Mouse (Mus musculus): ENCODE data around the gene Kcne4. TPM values are rescaled to one million over a fixed set of nuclear protein-coding genes. Genes with fewer than 3 reads are reported as not detected.
"Not testable (repeated sequence)": the region's sequence is repeated elsewhere in the genome, so short reads cannot be mapped to it uniquely, and the experiment has no call there.

Gene Kcne4
- total RNA-seq (2022) = 1 to 10 TPM in 2 of 4 experiments, under 1 TPM in 2; 0.59 to 1.4 (median 0.92) TPM

DNA sequence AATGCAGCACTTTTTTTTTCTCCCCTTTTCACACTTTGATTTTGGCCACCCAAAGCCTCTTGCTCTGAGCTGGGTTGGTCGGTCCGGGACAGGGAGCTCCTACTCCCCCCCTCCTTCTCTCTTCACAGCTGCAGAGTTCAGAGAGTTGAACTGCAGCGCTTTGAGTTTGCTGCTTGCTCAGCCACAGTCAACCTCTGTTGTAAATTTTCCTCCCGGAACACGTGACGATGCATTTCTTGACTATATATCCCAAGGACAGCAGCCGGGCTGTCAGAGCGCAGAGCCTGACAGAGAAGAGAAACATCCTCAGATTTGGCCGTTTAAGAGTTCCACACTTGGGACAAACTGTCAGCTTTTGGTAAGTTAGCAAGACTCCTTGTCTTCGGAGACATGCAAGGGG lies at the start of gene Kcne4:
TSS of gene Kcne4 (plus strand) at position 120 of the 400 bp plus-strand sequence.
- DNase-seq (ENCODE audit: low spot score in 2 of 2) = no peak

DNA sequence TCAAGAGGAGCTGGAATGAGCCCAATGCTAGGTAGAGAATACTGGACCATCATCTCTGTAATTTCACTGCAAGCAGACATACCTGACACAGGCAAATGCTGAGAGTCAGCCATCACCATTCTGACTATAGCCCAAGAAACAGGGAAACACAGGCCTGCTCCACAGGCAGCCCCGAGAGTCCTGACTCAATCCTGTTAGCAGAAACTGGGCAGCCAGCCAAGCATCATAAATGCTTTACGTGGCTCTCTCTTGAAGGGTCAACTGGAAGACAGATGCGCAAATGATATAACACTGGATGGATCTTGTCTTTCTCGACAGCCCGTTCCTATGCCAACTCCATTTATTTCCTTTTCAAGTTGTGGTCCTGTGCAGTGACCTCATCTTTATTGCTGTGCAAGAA lies 34.7 kb upstream of the Kcne4 start:
- DNase-seq (ENCODE audit: low spot score in 2 of 2) = no peak

DNA sequence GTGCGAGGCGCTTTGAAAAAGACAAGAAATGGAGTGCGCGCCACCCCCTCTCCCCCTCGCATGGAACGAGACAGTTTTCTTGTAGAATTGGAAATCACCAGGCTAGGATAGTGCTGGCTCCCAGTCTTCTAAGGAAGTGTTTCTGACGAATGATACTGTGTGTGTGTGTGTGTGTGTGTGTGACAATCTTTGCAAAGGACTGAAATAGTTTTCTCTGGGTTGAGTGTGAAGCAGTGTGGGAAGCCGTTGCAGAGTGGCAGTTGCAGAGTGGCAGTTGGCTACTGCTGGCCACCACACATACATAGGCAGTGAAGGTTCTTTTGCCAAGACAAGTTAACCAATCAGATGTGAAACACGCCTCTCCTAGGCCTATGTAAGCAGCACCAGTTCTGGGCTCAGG lies 31.6 kb upstream of the Kcne4 start:
- not testable (repeated sequence) for DNase-seq (ENCODE audit: low spot score in 2 of 2)

DNA sequence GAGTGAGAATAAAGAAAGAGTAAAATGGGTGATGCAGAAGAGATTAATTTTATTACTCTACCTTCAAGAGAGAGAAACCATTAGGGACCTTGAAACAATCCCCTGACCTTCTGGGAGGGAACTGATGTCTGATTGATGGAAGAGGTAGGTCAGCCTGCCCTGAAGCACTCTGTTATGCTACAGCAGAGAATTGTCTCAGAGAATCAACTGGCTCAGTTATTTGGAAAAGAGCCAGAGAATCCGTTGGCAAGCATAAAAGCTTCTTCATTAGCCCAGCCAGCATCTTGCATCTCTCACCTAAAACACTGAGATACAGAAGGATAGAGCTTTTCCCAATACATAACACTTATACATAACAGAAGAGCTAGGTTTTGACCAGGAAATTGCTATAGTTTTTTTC lies 26.8 kb upstream of the Kcne4 start:
- no peak for DNase-seq (ENCODE audit: low spot score in 2 of 2)

DNA sequence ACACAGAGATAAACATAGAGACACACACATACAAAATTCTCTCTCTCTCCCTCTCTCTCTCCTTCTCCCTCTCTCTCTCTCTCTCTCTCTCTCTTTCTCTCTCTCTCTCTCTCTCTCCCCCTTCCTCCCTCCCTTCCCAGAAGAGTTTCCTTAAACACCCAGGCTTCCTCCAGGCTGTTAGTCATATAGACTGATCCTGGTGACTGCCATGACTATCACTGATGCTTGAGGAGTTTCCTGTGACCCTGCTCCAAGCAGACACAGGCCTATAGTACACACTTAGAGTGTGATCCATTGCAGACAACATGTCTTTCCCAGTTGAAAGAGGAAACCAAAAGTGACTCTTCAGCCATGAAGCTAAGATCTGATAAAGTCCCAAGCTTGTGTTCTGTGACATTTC lies 9.1 kb upstream of the Kcne4 start:
- DNase-seq (ENCODE audit: low spot score in 2 of 2) = no peak

DNA sequence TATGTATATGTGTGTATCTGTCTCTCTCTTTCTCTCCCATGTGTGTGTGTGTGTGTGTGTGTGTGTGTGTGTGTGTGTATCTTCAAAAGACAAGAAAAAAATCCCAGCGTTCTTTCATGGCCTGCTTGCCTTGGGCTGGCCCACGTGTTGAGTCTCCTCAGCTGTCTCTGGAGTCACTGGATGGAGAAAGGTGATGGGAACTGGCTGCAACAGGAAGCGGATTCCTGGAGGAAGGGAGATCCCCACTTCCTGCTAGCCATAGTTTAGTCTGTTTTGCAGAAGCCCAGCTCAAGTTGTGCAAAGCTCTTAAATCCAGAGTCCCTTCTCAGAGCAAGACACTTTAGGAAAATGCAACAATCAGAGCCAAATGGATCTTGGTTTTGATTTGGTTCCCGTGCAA lies 6.7 kb upstream of the Kcne4 start:
- DNase-seq (ENCODE audit: low spot score in 2 of 2) = no peak

DNA sequence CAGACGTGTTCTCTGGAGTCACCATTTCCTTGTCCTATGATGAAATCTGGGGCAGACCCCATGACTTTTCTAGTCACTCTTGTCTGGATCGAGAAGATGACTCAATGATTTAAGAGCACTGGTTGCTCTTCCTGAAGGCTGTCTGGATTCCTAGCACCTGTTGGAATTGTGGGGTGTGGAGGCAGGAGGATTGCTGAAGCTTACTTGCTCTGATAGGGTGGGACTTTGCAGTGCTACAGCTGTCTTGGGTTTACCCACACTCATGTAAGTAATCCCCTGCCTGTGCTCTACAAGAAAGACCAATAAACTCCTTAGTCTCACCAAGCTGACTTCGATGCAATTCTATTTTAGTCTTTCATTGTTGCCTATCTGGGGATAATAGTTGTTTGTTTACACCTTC lies 5.7 kb upstream of the Kcne4 start:
- no peak for DNase-seq (ENCODE audit: low spot score in 2 of 2)

DNA sequence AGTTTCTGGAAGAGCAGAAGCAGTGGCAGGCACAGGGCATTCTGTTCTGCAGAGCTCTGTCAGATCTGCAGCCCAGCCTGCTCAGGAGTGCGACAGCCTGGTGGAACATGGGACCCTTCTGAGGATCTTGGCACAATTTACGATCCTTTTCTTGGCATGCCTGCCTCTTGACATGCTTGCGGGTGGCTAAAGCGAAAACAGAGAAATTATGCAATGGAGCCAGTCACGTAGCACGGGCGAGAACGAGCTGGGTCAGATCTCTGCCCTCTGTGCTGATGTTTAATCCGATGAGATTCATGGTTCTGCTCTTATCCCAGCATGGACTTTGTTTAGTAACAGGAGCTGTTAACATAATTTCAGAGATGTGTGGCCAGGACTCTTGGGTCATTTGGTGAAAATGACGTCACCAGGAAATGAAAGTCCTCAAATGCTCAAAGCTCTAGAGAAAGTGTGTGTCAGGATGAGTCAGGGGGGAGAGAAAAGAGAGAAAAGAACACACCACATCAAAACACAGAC lies 4.5 kb upstream of the Kcne4 start:
- no peak for DNase-seq (ENCODE audit: low spot score in 2 of 2)

DNA sequence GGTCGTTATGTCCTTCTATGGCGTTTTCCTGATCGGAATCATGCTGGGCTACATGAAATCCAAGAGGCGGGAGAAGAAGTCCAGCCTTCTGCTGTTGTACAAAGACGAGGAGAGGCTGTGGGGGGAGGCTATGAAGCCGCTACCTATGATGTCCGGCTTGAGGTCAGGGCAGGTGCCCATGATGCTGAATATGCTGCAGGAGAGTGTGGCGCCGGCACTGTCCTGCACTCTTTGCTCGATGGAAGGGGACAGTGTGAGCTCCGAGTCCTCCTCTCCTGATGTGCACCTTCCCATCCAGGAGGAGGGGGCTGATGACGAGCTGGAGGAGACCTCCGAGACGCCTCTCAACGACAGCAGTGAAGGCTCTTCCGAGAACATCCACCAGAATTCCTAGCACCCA lies 1.2 kb downstream of the Kcne4 start:
- no peak for DNase-seq (ENCODE audit: low spot score in 2 of 2)

DNA sequence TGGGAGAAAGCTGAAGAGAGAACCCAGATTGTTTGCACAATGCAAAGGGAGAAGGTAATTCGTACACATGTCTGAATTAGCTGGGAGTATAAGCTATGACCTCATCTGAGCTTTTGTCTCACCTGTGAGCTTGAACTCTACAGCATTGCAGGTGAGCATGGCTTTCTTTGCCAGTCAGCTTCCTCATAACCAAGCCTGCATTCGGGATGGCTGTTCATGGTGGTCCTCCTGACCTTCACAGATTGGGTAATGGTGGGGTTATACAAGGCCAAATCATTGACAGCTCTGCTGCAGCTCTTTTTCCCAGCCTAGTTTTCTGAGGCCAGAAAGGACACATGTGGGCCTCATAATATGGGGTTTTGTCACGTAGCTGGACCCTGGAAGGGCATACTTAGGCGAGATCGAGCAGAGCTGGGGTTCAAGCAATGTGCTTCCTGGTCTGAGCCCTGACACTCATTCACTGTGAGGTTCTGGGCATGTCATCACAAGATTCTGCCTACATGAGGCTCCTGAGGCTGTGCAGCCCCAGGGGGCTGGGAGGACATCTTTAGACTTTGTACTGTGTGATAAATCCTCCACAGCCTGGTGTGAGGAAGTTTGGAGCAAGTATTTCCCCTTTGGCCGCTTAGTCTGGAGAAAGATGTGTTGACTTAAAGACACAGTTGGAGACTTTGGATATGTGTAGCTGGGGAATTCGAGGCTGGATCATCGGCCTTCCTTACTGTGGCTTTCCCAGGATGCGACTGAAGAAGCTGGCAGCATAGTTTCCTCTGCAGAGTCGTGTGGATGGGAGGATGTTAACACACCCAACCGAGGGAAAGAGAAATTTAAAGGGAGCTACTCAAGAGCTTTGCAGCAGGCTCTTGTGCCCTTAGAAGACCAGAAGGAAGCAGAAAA lies 2.3 kb downstream of the Kcne4 start:
- no peak for DNase-seq (ENCODE audit: low spot score in 2 of 2)

DNA sequence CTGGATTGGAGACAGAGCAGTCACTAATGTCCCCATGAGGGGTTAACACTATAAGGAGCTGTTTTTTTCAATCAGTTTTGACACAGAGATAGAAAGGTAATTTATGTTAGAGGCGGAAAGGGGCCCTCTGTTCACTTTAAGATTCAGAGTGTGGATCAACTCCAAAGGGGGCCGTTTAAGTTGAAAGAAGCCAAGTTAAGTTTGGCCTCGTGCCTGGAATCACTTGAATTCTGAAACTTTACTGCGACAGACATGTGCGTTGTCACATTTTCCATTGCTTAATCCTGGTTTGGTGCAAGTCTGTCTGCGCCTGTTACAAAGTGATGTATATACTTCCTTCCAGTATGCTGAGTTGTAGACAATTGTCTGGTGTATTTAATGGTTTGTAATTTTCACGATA lies 3.0 kb downstream of the Kcne4 start:
- no peak for DNase-seq (ENCODE audit: low spot score in 2 of 2)

DNA sequence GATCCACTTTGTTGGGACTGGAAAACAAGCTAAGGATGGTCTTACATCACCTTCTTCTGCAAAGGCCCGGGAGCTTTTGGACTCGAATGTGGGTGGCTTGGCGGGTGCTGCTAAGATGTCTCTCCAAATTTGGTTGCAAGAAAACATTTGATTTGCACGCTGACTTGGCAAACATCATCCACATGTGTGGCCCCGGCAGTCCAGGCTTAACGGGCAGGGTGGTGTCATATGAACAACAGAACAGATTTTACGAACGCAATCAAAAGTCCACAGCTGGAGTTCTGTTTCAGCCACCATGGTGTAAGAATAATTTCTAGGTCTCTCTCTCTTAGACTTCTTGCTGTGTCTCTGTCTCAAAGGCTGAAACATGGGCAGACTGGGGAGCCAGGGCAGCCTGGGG lies 3.6 kb downstream of the Kcne4 start:
- no peak for DNase-seq (ENCODE audit: low spot score in 2 of 2)

DNA sequence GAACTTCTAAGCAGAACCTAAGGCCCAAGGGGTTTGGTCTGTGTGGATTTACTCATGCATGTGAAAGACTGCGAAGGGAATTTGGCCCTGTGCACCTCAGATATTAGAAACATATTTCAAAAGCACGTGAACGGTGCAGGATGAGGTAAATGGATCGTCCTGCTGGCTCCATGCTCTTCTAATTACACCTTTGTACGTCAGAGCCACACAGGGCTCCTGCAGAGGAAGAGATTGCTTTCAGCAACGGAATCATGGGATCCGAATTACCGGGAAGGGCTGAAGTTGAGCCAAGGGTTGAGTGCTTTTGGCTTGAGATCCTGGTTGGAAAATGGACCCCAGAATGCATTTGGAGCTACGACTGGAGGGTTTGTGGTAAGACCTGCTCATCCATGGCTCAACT lies 4.6 kb downstream of the Kcne4 start:
- no peak for DNase-seq (ENCODE audit: low spot score in 2 of 2)

DNA sequence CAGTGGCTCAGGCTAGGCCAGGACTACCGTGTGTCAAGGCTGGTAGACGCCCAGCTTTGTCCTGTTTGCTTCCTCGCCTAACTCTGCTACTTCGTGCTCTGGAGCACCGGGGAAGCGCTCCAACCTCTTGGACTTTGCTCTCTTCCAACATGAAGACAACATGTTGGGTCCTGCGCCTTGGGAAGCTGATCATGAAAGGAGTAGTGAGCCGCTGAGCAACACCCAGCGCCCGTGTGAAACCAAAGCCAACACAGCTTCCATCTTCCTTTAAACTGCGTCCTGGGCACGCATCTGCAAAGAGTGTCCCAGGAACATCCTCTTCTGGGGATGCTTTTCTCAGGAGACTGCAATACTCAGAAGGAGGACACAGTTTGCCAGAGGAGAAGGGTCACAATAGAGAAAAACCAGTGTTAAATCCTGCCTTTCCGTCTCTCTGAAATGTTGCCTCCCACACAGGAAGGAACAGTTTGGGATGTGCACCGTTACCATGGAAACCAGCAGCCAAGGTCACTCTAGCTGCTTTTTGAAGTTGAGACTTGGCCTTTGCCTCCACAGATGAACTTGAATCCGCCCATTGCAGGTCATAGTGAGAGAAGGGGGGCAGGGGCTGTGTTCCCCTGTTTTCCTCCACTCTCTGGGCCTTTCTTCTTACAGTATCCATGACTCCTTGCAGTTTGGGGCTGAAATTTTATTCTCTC lies 5.3 kb downstream of the Kcne4 start:
- DNase-seq (ENCODE audit: low spot score in 2 of 2) = no peak

DNA sequence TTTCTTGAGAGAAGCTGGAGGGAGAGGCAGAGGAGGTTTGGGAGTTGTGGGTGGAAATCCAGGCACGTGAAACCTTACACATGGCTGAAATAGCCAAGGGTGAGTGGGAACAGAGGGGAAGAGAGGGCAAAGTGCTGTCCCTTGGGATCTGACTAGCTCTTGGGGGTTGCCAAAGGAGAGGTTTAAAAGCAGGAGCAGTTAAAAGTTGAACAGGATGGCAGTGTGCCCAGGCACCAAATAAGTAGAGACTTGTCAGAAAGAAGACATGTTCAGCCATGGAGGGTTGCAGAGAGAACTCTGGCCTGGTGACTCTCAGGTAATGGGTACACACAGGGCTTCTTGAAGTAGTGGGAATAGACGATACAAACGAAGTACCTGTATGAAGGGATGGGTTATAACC lies 8.7 kb downstream of the Kcne4 start:
- no peak for DNase-seq (ENCODE audit: low spot score in 2 of 2)

DNA sequence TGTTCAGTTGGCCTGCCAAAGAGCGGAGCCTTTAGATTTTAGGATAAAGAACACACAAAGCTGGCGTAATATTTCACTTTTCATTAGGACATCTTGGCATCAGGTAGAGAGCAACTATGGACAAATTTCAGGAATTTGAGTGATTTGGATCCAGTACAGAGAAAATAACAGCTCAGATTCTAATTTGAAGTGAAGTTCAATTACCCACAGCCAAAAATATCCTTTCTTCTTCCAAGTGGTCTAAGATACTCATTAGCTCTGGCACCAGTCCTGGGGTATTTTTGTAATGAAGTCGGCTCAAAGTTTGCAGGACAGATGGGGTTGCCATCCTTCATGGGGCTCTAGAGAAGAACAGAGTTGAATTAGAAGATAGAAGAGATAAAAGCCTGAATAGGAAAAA lies 21.9 kb downstream of the Kcne4 start:
- DNase-seq (ENCODE audit: low spot score in 2 of 2) = no peak

DNA sequence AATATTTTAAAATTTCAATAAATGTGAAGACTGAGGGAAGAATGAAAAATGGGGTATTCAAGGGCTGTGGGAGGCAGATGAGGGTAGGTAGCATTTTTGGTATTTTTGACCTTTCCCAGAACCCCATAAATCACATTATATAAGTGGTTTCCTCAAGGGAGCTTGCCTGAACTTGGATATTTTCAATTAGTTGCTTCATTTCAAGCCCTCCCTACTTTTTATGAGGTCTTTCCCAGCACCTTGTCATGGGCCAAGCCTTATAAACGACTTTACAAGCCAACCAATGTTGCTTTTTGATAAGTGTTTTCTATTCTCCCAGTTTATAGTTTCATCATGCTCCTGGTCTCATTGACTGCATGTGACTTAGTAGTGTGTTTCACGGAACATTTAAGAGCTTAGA lies 24.2 kb downstream of the Kcne4 start:
- no peak for DNase-seq (ENCODE audit: low spot score in 2 of 2)

DNA sequence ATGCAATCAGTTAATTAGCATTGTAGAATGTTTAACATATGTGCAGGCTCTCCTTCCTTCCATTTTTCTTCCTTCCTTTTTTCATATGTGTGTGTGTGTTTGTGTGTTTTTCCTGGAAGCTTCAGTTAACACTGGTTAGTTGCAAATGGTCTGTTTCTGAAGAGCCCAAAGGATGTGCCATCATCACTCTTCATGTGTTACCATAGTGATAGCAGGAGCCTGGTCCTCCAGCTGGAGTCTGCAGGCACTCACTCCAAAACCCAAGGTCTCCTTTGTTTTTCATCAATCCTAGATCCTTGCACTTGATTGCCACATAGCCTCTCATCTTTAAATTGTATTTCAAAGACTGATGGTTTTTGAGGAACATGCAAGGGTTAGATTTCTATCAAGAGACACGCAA lies 29.1 kb downstream of the Kcne4 start:
- no peak for DNase-seq (ENCODE audit: low spot score in 2 of 2)

DNA sequence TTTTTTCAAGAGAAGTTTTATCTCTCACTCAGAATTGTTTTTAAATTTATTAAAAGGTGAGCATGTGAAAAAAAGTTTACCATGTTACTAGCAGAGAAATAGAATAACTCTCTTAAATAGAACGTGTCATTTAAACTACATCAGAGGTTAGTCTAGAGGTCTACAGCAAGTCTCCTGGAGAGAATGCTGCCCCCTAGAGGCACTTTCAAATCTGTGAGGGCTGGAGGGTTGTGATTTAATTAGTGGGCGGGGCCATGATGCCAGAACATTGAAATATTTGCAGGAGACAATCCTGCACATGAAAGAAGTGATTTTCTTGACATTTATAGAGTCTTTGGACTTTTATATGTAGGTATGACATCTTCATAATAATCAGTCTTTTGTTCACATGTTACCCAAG lies 29.9 kb downstream of the Kcne4 start:
- peak in 1 of 2 experiments; percentile 37 for DNase-seq (ENCODE audit: low spot score in 2 of 2)

DNA sequence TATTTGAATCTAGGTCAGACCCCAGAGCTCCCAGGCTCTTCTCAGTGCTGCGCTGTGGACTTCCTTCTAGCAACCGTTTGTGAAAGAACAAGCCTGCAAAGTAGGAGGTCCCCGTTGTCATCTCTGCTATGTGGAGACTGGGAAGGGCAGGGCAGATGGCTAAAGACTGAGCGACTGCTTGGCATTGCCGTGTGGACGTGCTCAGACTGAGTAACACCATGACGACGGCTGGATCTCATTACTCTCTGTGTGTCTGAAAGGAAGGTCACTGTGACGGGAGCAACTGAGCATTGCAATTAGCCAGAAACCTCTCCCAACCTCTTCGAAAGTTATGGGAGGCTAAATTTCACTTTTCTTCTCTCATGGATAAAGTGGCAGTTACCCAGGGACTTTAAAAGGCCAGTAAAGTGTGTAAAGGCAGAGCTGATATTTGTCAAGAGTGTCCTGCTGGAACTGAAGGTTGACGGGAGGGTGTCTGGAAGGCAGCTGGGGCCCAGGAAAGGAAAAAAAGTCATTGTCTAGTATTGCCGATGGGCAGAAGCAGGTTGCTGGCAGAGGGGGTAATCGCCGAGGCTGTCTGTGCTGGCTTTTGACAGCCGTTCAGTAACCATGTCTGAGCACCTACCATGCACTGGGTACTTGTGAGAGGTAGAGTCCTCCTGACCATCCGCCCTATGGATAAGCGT lies 36.0 kb downstream of the Kcne4 start:
- DNase-seq (ENCODE audit: low spot score in 2 of 2) = peak; percentile 20 to 34

DNA sequence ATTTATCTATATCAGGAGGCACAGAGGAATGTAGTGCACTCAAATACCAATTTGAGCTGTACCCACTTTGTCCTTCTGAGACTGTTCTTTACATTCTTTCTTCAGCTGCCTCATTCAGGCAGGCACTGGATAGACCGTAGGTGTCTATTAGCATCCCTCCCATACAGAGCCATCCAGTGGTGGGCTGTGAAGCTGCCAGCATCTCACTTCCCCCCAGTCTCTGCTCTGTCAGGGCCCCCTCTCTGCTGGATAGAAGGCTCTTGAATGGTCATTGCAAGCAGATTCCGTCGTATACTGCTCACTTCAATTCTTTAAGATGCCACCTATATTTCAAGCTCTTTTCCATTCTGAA lies 36.5 kb downstream of the Kcne4 start:
- DNase-seq (ENCODE audit: low spot score in 2 of 2) = no peak

DNA sequence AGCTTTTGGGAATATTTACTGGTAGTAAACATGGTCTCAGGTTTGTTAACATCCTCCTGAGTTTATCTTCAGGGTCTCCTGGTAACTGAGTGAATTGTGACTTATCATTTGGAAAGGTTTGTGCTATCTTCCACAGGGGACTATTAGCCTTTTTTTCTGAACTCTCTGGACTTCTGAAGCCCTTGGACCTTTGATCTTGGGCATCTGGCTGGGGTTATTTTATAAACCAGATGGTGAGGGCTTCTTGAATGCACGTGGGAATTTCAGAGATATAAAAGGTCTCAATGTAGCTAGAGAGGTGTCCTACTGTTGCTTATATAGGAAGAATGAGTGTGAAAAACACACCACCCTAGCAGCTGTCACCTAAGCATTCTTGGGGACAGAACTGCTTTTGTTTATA lies 37.7 kb downstream of the Kcne4 start:
- no peak for DNase-seq (ENCODE audit: low spot score in 2 of 2)

Data from layer of hippocampus, adult 8-10 months (tissue).